Mouse (Mus musculus): ENCODE data around the gene Cog4.

Gene Cog4

DNA sequence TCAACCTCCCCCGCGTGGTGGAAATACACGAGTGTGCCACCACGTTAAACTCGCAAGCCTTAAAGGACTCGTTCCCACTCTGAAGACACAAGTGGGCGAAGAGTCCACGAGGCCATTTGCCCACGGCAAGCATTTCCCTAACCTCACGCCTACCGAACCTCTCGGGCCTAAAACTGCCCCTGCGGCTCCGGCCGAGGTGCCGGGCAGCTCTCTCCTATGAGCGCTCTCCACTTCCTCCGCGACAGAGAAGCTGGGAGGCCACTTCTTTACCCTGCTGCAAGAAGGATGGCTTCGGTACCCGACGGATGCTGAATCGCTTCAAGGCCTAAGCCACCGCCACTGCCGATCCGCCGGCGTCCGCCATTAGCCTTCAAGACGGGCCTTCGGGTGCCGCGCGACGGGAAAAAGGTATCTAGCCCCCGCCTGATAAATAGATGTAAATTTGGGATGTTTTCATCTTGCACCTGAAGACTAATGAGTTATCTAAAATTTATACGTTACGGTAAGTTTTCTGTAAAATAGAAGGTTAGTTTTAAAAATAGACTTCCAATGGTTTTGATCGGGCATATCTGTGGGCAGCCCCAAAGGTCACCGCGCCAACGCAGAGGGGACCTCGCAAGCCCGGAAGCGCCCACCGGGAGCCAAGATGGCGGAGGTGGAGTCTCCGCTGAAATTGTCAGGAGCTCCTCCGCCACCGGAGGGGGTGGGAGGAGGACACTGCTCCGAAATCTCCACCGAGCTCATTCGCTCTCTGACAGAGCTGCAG, at the start of gene Cog4, which contains the start of gene Sf3b3:
Cog4 (plus strand) TSS at position 196 of the 766 bp plus-strand sequence.
Sf3b3 (minus strand) TSS at position 383 of the 766 bp plus-strand sequence.
- DNase-seq = peak; percentile 86

DNA sequence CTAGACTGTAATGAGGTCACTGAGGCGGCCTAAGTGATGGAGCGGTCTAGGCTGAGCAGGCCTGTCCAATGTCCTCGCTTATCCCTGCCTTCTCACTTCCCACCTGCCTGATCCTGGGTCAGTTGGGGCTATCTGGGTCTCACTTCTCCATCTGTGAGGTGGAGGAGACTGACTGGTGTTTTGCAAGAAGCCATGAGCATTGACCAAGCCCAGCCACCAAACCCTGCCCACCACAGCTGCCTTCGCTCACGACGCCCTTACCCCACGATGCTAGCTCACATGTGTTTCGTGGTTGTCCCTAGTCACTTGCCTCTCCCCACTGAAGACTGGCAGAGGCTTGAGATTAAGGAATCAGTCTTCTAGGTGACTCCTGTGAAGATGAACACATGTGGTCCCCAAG, 49.3 kb upstream of the Cog4 start:
- DNase-seq = no peak

GRCm38 (mm10) chr8:110802988-110803387, 43.4 kb upstream of the Cog4 start:
- no peak for DNase-seq

DNA sequence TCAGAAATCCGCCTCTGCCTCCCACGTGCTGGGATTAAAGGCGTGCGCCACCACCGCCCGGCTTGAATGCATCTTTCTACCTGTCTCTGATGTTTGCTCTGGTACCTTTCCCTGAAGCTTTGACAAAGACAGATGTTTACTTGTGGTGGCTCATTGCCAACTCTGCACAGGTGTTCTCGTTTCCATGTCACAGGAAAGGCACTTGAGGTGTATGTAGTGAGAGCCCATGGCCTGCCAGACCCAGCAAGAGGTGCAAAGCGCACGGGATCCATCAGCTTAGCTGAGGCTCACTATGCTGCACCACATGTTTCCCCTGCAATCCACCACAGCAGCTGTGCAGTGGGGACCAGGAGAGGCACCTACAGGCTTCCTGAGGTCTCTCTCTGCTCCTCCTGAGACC, 42.5 kb upstream of the Cog4 start:
- DNase-seq = no peak

GRCm38 (mm10) chr8:110804825-110805514, 41.4 kb upstream of the Cog4 start:
- DNase-seq = no peak

DNA sequence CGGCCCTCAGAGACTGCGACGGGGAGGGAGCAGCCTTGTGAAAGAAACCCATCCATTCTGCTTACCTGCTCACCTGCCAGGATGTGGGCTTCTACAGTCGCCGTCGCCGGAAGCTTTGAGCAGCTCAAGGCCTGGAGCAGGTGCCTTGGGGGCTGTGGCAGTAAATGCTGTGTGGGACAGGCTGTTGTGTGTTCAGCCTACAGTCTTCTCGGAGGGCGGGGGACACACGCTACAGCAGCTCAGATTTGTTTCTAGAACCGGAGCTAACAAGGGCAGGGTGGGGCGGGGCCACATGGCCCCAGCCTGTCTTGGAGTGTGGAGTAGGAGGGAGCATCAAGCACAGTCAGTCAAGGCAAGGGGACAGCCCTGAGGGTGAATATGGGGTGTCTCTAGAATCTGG, 40.7 kb upstream of the Cog4 start, which contains the start of gene Il34:
Il34 (minus strand) TSS at position 256 of the 400 bp plus-strand sequence.
- DNase-seq = no peak

DNA sequence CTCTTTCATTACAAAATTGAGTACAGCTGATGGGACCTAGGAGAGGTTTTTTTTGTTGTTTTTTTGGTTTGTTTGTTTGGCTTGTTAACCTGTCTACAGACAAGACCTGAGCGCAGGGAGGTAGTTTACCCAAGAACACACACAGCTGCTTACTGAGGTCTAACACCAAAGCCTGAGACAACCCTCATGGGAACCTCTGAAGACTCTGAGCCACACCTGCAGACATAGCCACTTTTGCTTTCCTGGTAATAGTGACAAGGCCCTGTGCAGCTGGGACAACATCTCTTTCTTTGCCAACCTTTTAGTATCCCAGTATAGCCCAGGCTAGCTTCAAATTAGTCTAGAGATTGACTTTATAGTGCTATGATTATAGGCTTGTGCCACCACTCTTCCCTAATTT, 40.3 kb upstream of the Cog4 start:
- DNase-seq = no peak

- DNase-seq = no peak
Measured at GRCm38 (mm10) chr8:110808495-110809472, 37.6 kb upstream of the Cog4 start.

DNA sequence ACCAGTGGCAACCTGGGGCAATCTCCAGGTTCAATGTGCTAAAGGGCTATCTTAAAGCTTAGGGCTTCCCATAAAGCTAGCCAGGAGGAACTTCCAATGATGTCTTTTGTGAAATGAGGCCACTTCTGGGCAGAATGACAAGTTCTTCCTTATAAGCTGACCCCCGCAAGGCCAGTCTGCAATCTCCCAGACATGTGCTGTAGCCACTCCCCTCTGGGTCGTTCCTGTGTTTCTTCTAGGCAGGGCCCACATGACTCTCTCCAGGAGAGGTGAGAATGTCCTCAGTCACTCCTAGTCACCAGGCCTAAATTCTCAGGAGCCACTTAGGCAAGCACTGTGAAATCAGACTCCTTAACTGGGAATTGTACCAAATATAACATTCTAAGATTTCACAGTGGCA, 36.6 kb upstream of the Cog4 start:
- no peak for DNase-seq

DNA sequence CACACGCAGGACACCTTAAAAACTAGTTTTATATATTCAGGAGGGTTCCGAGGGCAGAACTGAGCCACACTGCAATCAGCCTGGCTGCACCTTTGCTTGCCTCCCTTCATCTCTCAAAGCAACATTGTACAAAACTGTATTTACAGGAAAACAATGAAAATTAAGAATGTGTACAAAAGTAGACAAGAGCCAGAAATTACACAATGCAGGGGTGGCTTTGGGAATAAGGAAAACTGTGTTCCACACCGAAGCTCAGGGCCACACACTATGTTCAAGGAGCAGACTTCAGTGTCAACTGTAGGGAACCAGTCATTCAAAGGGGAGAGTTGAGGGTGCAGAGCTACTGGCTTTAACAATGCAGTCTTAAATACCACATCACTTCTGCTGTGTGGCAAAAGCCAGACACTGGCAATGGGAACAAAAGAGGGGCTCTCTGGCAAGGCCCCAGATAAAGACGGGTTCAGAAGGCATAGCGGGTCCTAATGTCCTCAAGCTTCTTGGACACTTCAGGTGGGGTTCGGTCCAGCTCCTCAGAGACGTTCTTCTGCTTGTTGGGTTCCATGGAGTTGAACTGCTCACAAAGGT, 35.8 kb upstream of the Cog4 start:
- no peak for DNase-seq

DNA sequence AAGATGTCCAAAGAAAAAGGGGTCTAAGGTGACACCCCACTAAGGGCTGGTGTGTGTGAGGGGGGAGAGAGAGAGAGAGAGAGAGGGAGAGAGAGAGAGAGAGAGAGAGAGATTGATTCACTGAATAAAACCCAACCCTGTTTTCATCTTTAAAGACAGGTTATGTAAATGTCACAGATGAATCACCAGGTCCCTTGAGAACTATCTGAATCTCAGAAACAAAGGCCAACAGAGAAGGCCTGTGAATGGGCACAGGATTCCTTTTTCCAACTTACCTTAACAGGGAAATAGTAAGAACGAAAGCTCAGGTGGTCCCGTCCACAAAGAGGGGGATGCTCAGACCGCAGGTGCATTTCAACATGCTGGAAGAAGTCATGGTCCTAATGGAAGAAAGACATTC, 35.3 kb upstream of the Cog4 start:
- no peak for DNase-seq

- no peak for DNase-seq
Measured at GRCm38 (mm10) chr8:110811793-110812192, 34.6 kb upstream of the Cog4 start.

DNA sequence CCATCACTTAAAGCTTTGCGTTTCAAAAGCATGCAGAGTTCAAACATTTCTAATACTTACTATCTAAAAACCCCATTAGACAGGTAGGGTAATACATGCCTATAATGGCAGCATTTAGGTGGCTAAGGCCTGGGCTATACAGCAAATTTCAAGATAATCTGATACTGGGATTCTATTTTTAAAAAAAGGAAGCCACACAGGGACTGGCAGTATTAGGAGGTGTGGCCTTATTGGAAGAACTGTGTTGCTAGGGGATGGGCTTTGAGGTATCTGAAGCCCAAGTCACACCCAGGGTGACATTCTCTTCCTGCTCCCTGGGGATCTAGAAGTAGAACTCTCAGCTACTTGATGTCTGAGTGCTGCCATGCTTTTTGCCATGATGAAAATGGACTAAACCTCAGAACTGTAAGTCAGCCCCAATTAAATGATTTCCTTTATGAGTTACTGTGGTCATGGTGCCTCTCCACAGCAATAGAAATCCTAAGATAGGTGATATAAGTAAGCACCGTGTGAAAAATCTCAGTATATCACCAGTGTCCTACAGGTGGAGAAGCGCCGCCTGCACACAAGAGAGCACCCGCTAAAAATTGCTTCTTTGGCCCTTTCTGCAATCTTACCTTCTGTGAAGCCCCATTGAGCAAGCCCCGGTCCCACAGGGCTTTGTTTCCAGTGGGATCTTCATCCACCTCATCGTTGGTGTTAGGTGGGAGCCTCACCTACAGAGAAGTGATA, 33.9 kb upstream of the Cog4 start:
- DNase-seq = no peak

GRCm38 (mm10) chr8:110813081-110813812, 33.2 kb upstream of the Cog4 start:
- DNase-seq = no peak

DNA sequence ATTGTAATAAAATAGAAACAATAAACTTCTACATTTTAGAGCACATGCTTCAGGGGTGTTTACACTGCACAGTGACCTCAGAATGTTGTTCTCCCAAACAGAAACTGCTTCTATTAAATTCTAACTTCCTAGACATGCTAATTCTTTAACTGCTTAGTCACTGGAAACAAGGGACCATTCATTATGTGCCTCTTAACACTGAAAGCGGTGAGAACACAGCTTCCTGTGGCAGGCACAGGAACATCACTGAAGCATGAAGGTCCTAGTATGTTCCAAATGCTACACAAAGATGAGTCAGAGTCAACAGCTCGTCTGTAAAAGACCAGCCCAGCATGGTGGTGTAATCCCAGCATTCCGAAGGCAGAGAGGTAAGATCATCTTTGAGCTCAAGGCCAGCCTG, 31.1 kb upstream of the Cog4 start:
- no peak for DNase-seq

- DNase-seq = no peak
Measured at GRCm38 (mm10) chr8:110816990-110817389, 29.4 kb upstream of the Cog4 start.

DNA sequence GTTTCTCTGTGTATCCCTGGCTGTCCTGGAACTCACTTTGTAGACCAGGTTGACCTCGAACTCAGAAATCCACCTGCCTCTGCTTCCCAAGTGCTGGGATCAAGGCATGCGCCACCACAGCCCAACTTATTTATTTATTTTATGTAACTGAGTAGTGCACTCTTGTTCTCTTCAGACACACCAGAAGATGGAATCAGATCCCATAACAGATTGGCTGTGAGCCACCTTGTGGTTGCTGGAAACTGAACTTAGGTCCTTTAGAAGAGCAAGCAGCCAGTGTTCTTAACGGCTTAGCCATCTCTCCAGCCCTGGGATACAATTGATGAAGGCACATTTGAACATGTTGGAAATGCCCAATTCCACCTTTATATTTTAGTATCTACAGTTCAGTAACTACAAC, 27.8 kb upstream of the Cog4 start:
- DNase-seq = no peak

DNA sequence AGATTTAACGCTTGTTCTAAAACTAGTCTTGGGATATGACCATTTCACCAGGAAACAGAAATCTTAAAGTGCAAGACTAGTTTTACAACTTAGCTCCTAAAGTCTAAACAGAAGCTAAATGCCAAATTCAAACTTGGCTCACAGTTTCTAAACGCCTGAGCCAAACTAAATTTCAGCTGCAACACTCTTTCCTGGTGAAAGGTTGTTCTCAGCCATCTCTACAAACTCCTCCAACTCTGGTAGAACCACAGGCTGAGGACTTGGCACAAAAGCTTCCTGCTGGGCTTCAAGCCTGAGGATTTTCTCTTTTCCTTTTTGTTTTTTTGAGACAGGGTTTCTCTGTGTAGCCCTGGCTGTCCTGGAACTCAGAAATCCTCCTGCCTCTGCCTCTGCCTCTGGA, 26.1 kb upstream of the Cog4 start:
- DNase-seq = no peak

DNA sequence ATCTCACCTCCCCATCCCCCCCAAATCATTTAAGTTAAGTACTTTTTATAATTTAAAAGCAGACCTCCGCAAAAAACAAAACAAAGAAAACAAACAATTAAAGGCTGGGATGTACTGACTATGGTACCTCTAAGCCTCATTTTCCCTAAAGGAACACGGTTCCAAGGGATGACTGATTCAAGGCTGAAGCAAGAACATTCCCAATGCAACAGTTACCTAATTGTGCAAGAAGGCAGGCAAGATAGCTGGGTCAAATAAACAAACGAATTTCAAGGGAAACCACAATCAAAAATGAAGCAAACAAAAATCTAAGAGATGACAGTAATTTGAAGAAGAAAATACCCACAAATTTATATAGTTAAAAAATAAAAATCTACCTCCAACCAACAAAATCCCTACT, 24.4 kb upstream of the Cog4 start:
- DNase-seq = no peak

- DNase-seq = no peak
Measured at GRCm38 (mm10) chr8:110824861-110825260, 21.5 kb upstream of the Cog4 start.

DNA sequence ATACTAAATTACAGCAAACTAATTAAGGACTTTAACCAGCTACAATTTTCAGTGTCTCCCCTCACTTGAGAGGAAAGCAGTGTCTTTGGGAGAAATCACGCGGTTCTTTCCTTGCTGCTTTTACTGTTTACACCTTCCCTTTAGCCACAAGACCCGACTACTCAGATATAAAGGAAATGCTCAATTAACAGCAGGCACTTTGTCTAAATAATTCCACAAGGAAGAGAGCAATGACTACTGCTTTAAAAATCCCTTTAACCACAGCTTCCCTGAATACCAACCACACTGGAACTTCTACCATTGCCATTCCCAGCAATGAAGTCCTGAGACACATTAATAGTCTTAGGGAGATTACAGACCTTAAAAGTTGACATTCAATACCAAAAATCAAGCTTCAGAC, 17.9 kb upstream of the Cog4 start:
- DNase-seq = no peak
